Mouse (Mus musculus) left cerebral cortex, postnatal 10 days (tissue): ENCODE measurements around the gene Axdnd1. TPM values are rescaled to one million over a fixed set of nuclear protein-coding genes. Genes with fewer than 3 reads are reported as not detected.
"Not testable (repeated sequence)": the region's sequence is repeated elsewhere in the genome, so short reads cannot be mapped to it uniquely, and the experiment has no call there.

Source experiments
- DNase-seq, 2 experiments: peaks; one replicate each; pipeline ENCODE4 v3.0.0; 2021 to 2022; ENCODE audit warnings: low spot score in 2 of 2, mixed read lengths in 1 of 2; ENCODE audit errors: extremely low spot score in 1 of 2
- intact Hi-C: fragments of 180-260 bp; cut with DNase I; formaldehyde crosslinking; loops from one replicate; pipeline ENCODE4 v1.15.1; 2025
- total RNA-seq, 2 experiments: library from RNA; stranded (reverse); gene quantifications; 2 replicates each; pipeline ENCODE4 v1.2.3; 2021

The Axdnd1 gene
- total RNA-seq, 2 experiments from 2014 or later = 0.34 to 0.45 TPM

GRCm38 (mm10) chr1:156365740-156366139, 55.2 kb downstream of the Axdnd1 start, which contains the start of gene Gm2000:
Gm2000 (plus strand) TSS chr1:156366040.
- intact Hi-C loops = no loop called here
- no peak for DNase-seq

- DNase-seq = no peak
- intact Hi-C loops = no loop called here
These were observed 68.5 kb downstream of the Axdnd1 start for GRCm38 (mm10) chr1:156352466-156352865.

GRCm38 (mm10) chr1:156350441-156350840, 70.5 kb downstream of the Axdnd1 start:
- intact Hi-C loops = no loop called here

GRCm38 (mm10) chr1:156349031-156349430, 71.9 kb downstream of the Axdnd1 start:
- intact Hi-C loops = no loop called here
- DNase-seq = no peak

More at GRCm38 (mm10) chr1:156350441-156350840, 70.5 kb downstream of the Axdnd1 start:
- no peak for DNase-seq

- intact Hi-C loops = no loop called here
- no peak for DNase-seq
These were observed 75.3 kb downstream of the Axdnd1 start for GRCm38 (mm10) chr1:156345633-156346032.

- intact Hi-C loops = no loop called here
- no peak for DNase-seq
These were observed 76.5 kb downstream of the Axdnd1 start for GRCm38 (mm10) chr1:156344433-156344832.

GRCm38 (mm10) chr1:156340847-156341246, 80.1 kb downstream of the Axdnd1 start:
- intact Hi-C loops = no loop called here
- no peak for DNase-seq

GRCm38 (mm10) chr1:156323126-156323525, 97.8 kb downstream of the Axdnd1 start:
- DNase-seq = no peak

GRCm38 (mm10) chr1:156310630-156311029, 110.3 kb downstream of the Axdnd1 start, which contains the start of gene Nphs2:
Nphs2 (plus strand) TSS chr1:156310727.
- peak in 1 of 2 experiments; percentile 26 for DNase-seq
- intact Hi-C loops = no loop called here

More at GRCm38 (mm10) chr1:156323126-156323525, 97.8 kb downstream of the Axdnd1 start:
- intact Hi-C loops = no loop called here

- intact Hi-C loops = no loop called here
- no peak for DNase-seq
These were observed 112.4 kb downstream of the Axdnd1 start for GRCm38 (mm10) chr1:156308595-156308994.

- intact Hi-C loops = no loop called here
- peak; percentile 40 to 73 for DNase-seq
These were observed 117.8 kb downstream of the Axdnd1 start, which contains the start of gene Tdrd5 for GRCm38 (mm10) chr1:156302911-156303749. Tdrd5 (minus strand) TSS chr1:156303664.

GRCm38 (mm10) chr1:156290016-156290415, 130.9 kb downstream of the Axdnd1 start:
- intact Hi-C loops = no loop called here
- DNase-seq = no peak

- DNase-seq, intact Hi-C loops: not testable (repeated sequence)
These were observed 131.8 kb downstream of the Axdnd1 start for GRCm38 (mm10) chr1:156289222-156289587.

GRCm38 (mm10) chr1:156288556-156289221, 132.3 kb downstream of the Axdnd1 start:
- DNase-seq = no peak
- intact Hi-C loops = no loop called here

GRCm38 (mm10) chr1:156285541-156285896, 135.4 kb downstream of the Axdnd1 start:
- intact Hi-C loops = no loop called here
- DNase-seq = no peak

- DNase-seq = no peak
- intact Hi-C loops = no loop called here
These were observed 136.0 kb downstream of the Axdnd1 start for GRCm38 (mm10) chr1:156284851-156285540.

GRCm38 (mm10) chr1:156284207-156284606, 136.8 kb downstream of the Axdnd1 start:
- intact Hi-C loops = no loop called here
- no peak for DNase-seq

GRCm38 (mm10) chr1:156280131-156280530, 140.8 kb downstream of the Axdnd1 start:
- no peak for DNase-seq
- intact Hi-C loops = no loop called here

- DNase-seq = no peak
- intact Hi-C loops = no loop called here
These were observed 147.3 kb downstream of the Axdnd1 start for GRCm38 (mm10) chr1:156273647-156274046.
